Mouse (Mus musculus) brain, adult 2 months (tissue): ENCODE measurements around the gene Snapc4.
"Not testable (repeated sequence)": the region's sequence is repeated elsewhere in the genome, so short reads cannot be mapped to it uniquely, and the experiment has no call there.

ENCODE experiments used
- DNase-seq: peaks from one replicate; pipeline ENCODE4 v3.0.0; 2011; ENCODE audit warnings: low read depth, low spot score

Gene Snapc4

GRCm38 (mm10) chr2:26380871-26381270, 418 bp upstream of the Snapc4 start:
- DNase-seq: not testable (repeated sequence)

GRCm38 (mm10) chr2:26372396-26372795, 8.1 kb downstream of the Snapc4 start:
- DNase-seq: no peak

- no peak for DNase-seq
Measured at GRCm38 (mm10) chr2:26368572-26368971, 11.9 kb downstream of the Snapc4 start.

GRCm38 (mm10) chr2:26367911-26368310, 12.5 kb downstream of the Snapc4 start:
- DNase-seq: no peak

GRCm38 (mm10) chr2:26364738-26365465, 15.6 kb downstream of the Snapc4 start:
- DNase-seq: peak; percentile 62

- no peak for DNase-seq
Measured at GRCm38 (mm10) chr2:26363481-26363880, 17.0 kb downstream of the Snapc4 start.

- no peak for DNase-seq
Measured at GRCm38 (mm10) chr2:26362991-26363390, 17.5 kb downstream of the Snapc4 start.

- no peak for DNase-seq
Measured at GRCm38 (mm10) chr2:26360772-26361171, 19.7 kb downstream of the Snapc4 start, which contains the start of gene Card9. Gene Card9 (minus strand): TSS chr2:26360918.

GRCm38 (mm10) chr2:26359983-26360382, 20.5 kb downstream of the Snapc4 start:
- DNase-seq: peak; percentile 58

GRCm38 (mm10) chr2:26358667-26359320, 21.7 kb downstream of the Snapc4 start:
- DNase-seq: no peak

GRCm38 (mm10) chr2:26357484-26357883, 23.0 kb downstream of the Snapc4 start:
- DNase-seq: peak; percentile 56

- peak; percentile 7 for DNase-seq
Measured at GRCm38 (mm10) chr2:26356678-26357077, 23.8 kb downstream of the Snapc4 start.

- DNase-seq: no peak
Measured at GRCm38 (mm10) chr2:26356231-26356630, 24.2 kb downstream of the Snapc4 start.

- no peak for DNase-seq
Measured at GRCm38 (mm10) chr2:26354401-26354800, 26.1 kb downstream of the Snapc4 start.

GRCm38 (mm10) chr2:26353066-26353980, 27.1 kb downstream of the Snapc4 start:
- DNase-seq: peak; percentile 68

GRCm38 (mm10) chr2:26352291-26352910, 28.1 kb downstream of the Snapc4 start:
- no peak for DNase-seq

- peak; percentile 98 for DNase-seq
Measured at GRCm38 (mm10) chr2:26351358-26352290, 28.8 kb downstream of the Snapc4 start, which contains the start of gene Dnlz. Gene Dnlz (minus strand): TSS chr2:26352110.

GRCm38 (mm10) chr2:26348241-26348640, 32.2 kb downstream of the Snapc4 start:
- DNase-seq: peak; percentile 43

GRCm38 (mm10) chr2:26342609-26343490, 37.6 kb downstream of the Snapc4 start:
- no peak for DNase-seq
